11 mouse cellular contexts compared by ENCODE assay signal in the genomic region with DNA sequence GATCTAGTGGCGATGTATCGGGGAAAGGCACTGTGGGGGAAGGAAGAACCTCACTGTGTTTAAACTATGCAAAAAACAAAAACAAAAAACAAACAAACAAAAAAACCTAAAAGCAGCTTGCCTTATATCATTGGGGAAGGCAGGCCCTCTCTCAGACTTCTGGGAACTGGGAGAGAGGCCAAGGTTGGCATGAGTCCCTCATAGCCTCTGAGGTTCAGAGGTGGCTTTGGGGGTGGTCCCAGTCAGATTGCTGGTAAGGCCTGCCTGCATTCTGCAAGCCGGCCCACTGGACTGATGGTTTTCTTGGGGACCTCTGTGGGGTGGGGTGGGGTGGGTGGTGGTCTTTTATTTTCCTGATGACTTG. TPM values are rescaled to one million over a fixed set of nuclear protein-coding genes. Genes with fewer than 3 reads are reported as not detected.
DNase-seq lines count a peak whose midpoint lies in the region; ATAC-seq lines count a peak whose summit lies in the region.
"Had no signal": no experiment of that assay in that cellular context is flagged by ENCODE, and none has a peak within 500 bp of the region (broad histone marks: within the 10 kb centered on the region; RNA-seq: fewer than 3 reads in every experiment).

No protein-coding gene starts in this region.

- peak overlapping the region; percentile 79 for H3K27ac ChIP-seq in kidney, embryonic 16.5 days (ENCODE audit: low read length)
- H3K27ac ChIP-seq in hindbrain, embryonic 12.5 days = no peak overlapping the region
- no peak overlapping the region for H3K27ac ChIP-seq in midbrain, embryonic 11.5 days (ENCODE audit: low read depth, low read length)

- no peak for ATAC-seq in kidney, embryonic 16.5 days (ENCODE audit: low FRiP score, low TSS enrichment)
- ATAC-seq in common myeloid progenitor, adult 5-6 weeks (replicated peaks; ENCODE audit: low read depth, poor library complexity, severe bottlenecking) = 0 out of 2 replicates have a peak, but pooled peaks have one; percentile 12
- ATAC-seq in hindbrain, embryonic 12.5 days (ENCODE audit: low FRiP score) = no peak
- ATAC-seq in midbrain, embryonic 11.5 days (ENCODE audit: low FRiP score) = no peak

- peak overlapping the region; percentile 70 for H3K4me2 ChIP-seq in kidney, embryonic 16.5 days (replicated peaks; ENCODE audit: low read depth, low read length)
- H3K4me2 ChIP-seq in hindbrain, embryonic 12.5 days (replicated peaks) = peak overlapping the region; percentile 57
- H3K4me2 ChIP-seq in midbrain, embryonic 11.5 days = peak overlapping the region; percentile 58

- DNase-seq in kidney, postnatal 10 days = no peak
- DNase-seq in midbrain, embryonic 11.5 days (ENCODE audit: low spot score, missing footprints) = no peak
- no peak for DNase-seq in natural killer cell, adult 2 months (ENCODE audit: low spot score in 2 of 2)
- no peak for DNase-seq in embryo, embryonic 10 days (ENCODE audit: low spot score)
- no peak for DNase-seq in gastrocnemius, postnatal 14 days

- 63% methylated on average over 3 of the region's 3 CpGs for WGBS in kidney, embryonic 16.5 days
- WGBS in hindbrain, embryonic 12.5 days = 62% methylated on average over 3 of the region's 3 CpGs
- 46% methylated on average over 3 of the region's 3 CpGs for WGBS in midbrain, embryonic 11.5 days

- peak overlapping the region; percentile 53 for H3K4me3 ChIP-seq in kidney, embryonic 16.5 days (ENCODE audit: low read length)
- peak overlapping the region; percentile 43; the same call in 1 of the 2 replicates for H3K4me3 ChIP-seq in hindbrain, embryonic 12.5 days
- peak overlapping the region; percentile 37 for H3K4me3 ChIP-seq in midbrain, embryonic 11.5 days (ENCODE audit: low read depth, low read length)

- H3K9ac ChIP-seq in kidney, embryonic 16.5 days (replicated peaks; ENCODE audit: low read length) = peak overlapping the region; percentile 6; the same call in 1 of the 2 replicates
- H3K9ac ChIP-seq in hindbrain, embryonic 12.5 days = peak overlapping the region; percentile 62; the same call in 1 of the 2 replicates
- peak overlapping the region; percentile 46; the same call in 1 of the 2 replicates for H3K9ac ChIP-seq in midbrain, embryonic 11.5 days (ENCODE audit: low read length)

- H3K36me3 ChIP-seq in kidney, embryonic 16.5 days (ENCODE audit: insufficient read depth, low read length) = peaks cover 21% of the 10 kb centered on the region
- peaks cover 28% of the 10 kb centered on the region for H3K36me3 ChIP-seq in hindbrain, embryonic 12.5 days
- H3K36me3 ChIP-seq in midbrain, embryonic 11.5 days (ENCODE audit: control insufficient read depth, insufficient read depth, low read length) = peaks cover 11% of the 10 kb centered on the region

- no peaks in the 10 kb centered on the region for H3K27me3 ChIP-seq in kidney, embryonic 16.5 days (ENCODE audit: insufficient read depth, low read length)
- no peaks in the 10 kb centered on the region for H3K27me3 ChIP-seq in hindbrain, embryonic 12.5 days
- no peaks in the 10 kb centered on the region for H3K27me3 ChIP-seq in midbrain, embryonic 11.5 days (ENCODE audit: control insufficient read depth, insufficient read depth, low read length)

- H3K9me3 ChIP-seq in kidney, embryonic 16.5 days (ENCODE audit: low read length) = peaks cover 5% of the 10 kb centered on the region; the same call in 1 of the 2 replicates
- H3K9me3 ChIP-seq in hindbrain, embryonic 12.5 days (replicated peaks) = peaks cover 9% of the 10 kb centered on the region; the same call in 1 of the 2 replicates
- H3K9me3 ChIP-seq in midbrain, embryonic 11.5 days (ENCODE audit: control insufficient read depth, low read length) = peaks cover 6% of the 10 kb centered on the region; the same call in 1 of the 2 replicates

- intact Hi-C loops in gastrocnemius, postnatal 14 days (cut with DNase I; ENCODE audit: low total_unique reads) = no loop called here

- H3K4me1 ChIP-seq in kidney, embryonic 16.5 days (ENCODE audit: insufficient read depth, low read length) = peaks cover 15% of the 10 kb centered on the region
- peaks cover 19% of the 10 kb centered on the region for H3K4me1 ChIP-seq in hindbrain, embryonic 12.5 days
- H3K4me1 ChIP-seq in midbrain, embryonic 11.5 days (ENCODE audit: control insufficient read depth, insufficient read depth, low read length) = peaks cover 6% of the 10 kb centered on the region

RNA-seq across cellular contexts. Expression of a gene that starts 5.7 kb away (rescaled TPM):
- 133 and 149 TPM in 2 replicates for polyA plus RNA-seq in kidney, embryonic 16.5 days (2015; fragmentation: Nextera tagmentation; extraction: Ambion mirVana)
- total RNA-seq in common myeloid progenitor, adult 5-6 weeks (2017) = 9.1 and 11.2 TPM in 2 replicates
- 20.6 and 21.4 TPM in 2 replicates for polyA plus RNA-seq in hindbrain, embryonic 12.5 days (2016; fragmentation: Nextera tagmentation; extraction: Ambion mirVana)
- 9.9 and 11.2 TPM in 2 replicates for polyA plus RNA-seq in midbrain, embryonic 11.5 days (2014; fragmentation: Nextera tagmentation; extraction: Ambion mirVana)
- total RNA-seq in gastrocnemius, postnatal 14 days (2021) = 10 to 100 TPM; 45.0 to 47.7 TPM

RNA-seq across cellular contexts. Expression of a gene that starts 14.0 kb away (rescaled TPM):
- polyA plus RNA-seq in kidney, embryonic 16.5 days (2015; fragmentation: Nextera tagmentation; extraction: Ambion mirVana) = not detected in 2 replicates
- not detected in 2 replicates for total RNA-seq in common myeloid progenitor, adult 5-6 weeks (2017)
- not detected in 2 replicates for polyA plus RNA-seq in hindbrain, embryonic 12.5 days (2016; fragmentation: Nextera tagmentation; extraction: Ambion mirVana)
- not detected in 2 replicates for polyA plus RNA-seq in midbrain, embryonic 11.5 days (2014; fragmentation: Nextera tagmentation; extraction: Ambion mirVana)
- total RNA-seq in gastrocnemius, postnatal 14 days (2021) = not detected
- total RNA-seq: layer of hippocampus, adult 2 months had no signal
- polyA plus RNA-seq: cortical plate, adult 2 months; small intestine, adult 2 months had no signal

RNA-seq across cellular contexts. Expression of a gene that starts 36.4 kb away (rescaled TPM):
- polyA plus RNA-seq in kidney, embryonic 16.5 days (2015; fragmentation: Nextera tagmentation; extraction: Ambion mirVana) = not detected in 2 replicates
- not detected in 2 replicates for total RNA-seq in common myeloid progenitor, adult 5-6 weeks (2017)
- polyA plus RNA-seq in hindbrain, embryonic 12.5 days (2016; fragmentation: Nextera tagmentation; extraction: Ambion mirVana) = not detected in 2 replicates
- not detected in 2 replicates for polyA plus RNA-seq in midbrain, embryonic 11.5 days (2014; fragmentation: Nextera tagmentation; extraction: Ambion mirVana)
- total RNA-seq in gastrocnemius, postnatal 14 days (2021) = not detected
- total RNA-seq: layer of hippocampus, adult 2 months had no signal
- polyA plus RNA-seq: cortical plate, adult 2 months had no signal

Comparison
In these comparisons a context has a peak if more than half of its experiments do, and no peak if none do; other contexts are left out.
1. H3K9ac ChIP-seq: peak in every context shown above with its lines; median percentile 62 in hindbrain, embryonic 12.5 days; 46 in midbrain, embryonic 11.5 days; 6 in kidney, embryonic 16.5 days.